Mouse (Mus musculus): Measurements from ENCODE around the gene Dnah3. TPM values are rescaled to one million over a fixed set of nuclear protein-coding genes. Genes with fewer than 3 reads are reported as not detected.

The Dnah3 gene
- polyA plus RNA-seq, 1 experiment from 2014 or later, result not detected

DNA sequence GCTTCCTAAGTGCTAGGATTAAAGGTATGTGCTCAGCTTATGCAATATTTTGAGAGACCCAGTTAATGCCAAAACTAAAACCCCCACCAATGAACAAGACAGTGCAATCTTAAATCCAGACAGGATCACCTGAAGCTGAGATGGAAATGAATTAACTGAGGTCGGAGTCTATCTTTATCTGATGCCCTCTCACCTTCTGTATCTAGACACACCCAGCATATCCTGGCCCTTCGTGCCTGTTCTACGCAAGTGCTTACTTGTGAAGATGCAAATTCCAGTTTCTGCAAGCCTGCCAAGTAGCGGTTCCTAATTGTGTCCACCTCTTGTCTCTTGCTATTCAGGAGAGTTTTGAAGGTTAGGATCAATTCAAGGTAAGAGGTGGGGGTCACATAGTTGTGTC, 129.9 kb downstream of the Dnah3 start:
- no peaks in the 10 kb centered on the region for H3K36me3 ChIP-seq (ENCODE audit: control insufficient read depth, insufficient read depth)
- H3K4me1 ChIP-seq (replicated peaks; ENCODE audit: control insufficient read depth, insufficient read depth, low read length), result no peaks in the 10 kb centered on the region; the same call in 1 of the 2 replicates
- H3K9me3 ChIP-seq (ENCODE audit: control insufficient read depth), result no peaks in the 10 kb centered on the region
- no peak overlapping the region for H3K4me2 ChIP-seq (replicated peaks; ENCODE audit: low read depth)
- 44% methylated on average over 4 of the region's 4 CpGs for WGBS
- H3K27ac ChIP-seq (ENCODE audit: low read depth, low read length), result no peak overlapping the region
- ATAC-seq, result no peak
- H3K4me3 ChIP-seq (ENCODE audit: low read depth, low read length), result no peak overlapping the region
- TF ChIP-seq CTCF (IDR thresholded peaks at IDR 0.05; ENCODE audit: low read depth), result no peak
- no peaks in the 10 kb centered on the region for H3K27me3 ChIP-seq (replicated peaks; ENCODE audit: control insufficient read depth, insufficient read depth, low read length)
- no peak overlapping the region for H3K9ac ChIP-seq (ENCODE audit: low read depth, low read length)

DNA sequence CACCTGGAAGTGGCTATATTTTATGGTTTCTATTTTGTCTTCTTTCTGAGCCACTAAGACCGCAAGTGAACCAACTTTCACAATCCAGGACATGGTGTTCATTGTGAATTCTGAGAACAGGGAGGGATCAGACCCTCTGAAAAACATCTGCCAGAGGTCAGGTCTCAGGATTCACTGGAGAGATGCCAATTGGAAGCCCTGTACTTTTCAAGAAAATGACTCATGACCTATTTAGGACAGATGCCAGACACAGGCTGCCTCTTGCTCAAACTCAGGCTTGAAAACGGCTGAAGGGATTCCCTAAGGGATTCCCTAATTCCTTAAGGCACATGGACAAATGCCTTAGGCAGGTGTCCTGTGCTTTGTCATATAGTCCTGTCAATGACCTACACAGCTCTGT, 134.0 kb downstream of the Dnah3 start:
- ATAC-seq, result no peak
- WGBS, result 55% methylated on average over 2 of the region's 2 CpGs

DNA sequence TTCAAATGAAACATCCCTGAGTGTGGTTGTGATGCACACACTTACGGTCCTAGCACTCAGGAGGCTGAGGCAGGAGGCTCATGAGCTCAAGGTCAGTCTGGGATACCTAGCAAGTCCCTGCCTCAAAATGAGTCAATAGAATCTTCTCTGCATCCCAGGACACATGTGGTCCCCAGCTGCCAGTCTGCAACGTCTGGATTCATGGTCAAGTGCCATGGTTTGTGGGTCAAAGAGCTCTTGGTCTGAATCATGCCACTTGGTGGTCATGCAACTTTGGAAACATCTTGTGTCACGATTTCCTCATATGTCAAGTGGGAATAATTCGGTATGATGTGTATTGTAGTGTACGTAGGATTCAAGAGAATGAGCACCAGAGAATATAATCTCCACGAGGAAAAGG, 134.5 kb downstream of the Dnah3 start:
- no peak for ATAC-seq
- Histone ChIP-seq H3K36me3 (ENCODE audit: control insufficient read depth, insufficient read depth) (no peaks in the 10 kb centered on the region), H3K27me3 (replicated peaks; ENCODE audit: control insufficient read depth, insufficient read depth, low read length) (no peaks in the 10 kb centered on the region), H3K9ac (ENCODE audit: low read depth, low read length) (no peak overlapping the region), H3K27ac (ENCODE audit: low read depth, low read length) (no peak overlapping the region), H3K4me1 (replicated peaks; ENCODE audit: control insufficient read depth, insufficient read depth, low read length) (no peaks in the 10 kb centered on the region; the same call in 1 of the 2 replicates), H3K9me3 (ENCODE audit: control insufficient read depth) (no peaks in the 10 kb centered on the region), H3K4me3 (ENCODE audit: low read depth, low read length) (no peak overlapping the region), H3K4me2 (replicated peaks; ENCODE audit: low read depth) (no peak overlapping the region)
- TF ChIP-seq CTCF (IDR thresholded peaks at IDR 0.05; ENCODE audit: low read depth), result no peak
- 83% methylated on average over 6 of the region's 6 CpGs for WGBS

More for the DNA sequence above, 134.0 kb downstream of the Dnah3 start:
- H3K9ac ChIP-seq (ENCODE audit: low read depth, low read length), result no peak overlapping the region
- no peaks in the 10 kb centered on the region for H3K9me3 ChIP-seq (ENCODE audit: control insufficient read depth)
- no peak overlapping the region for H3K4me2 ChIP-seq (replicated peaks; ENCODE audit: low read depth)
- no peak overlapping the region for H3K4me3 ChIP-seq (ENCODE audit: low read depth, low read length)
- no peaks in the 10 kb centered on the region for H3K36me3 ChIP-seq (ENCODE audit: control insufficient read depth, insufficient read depth)
- TF ChIP-seq CTCF (IDR thresholded peaks at IDR 0.05; ENCODE audit: low read depth), result no peak
- no peak overlapping the region for H3K27ac ChIP-seq (ENCODE audit: low read depth, low read length)
- H3K4me1 ChIP-seq (replicated peaks; ENCODE audit: control insufficient read depth, insufficient read depth, low read length), result no peaks in the 10 kb centered on the region; the same call in 1 of the 2 replicates
- H3K27me3 ChIP-seq (replicated peaks; ENCODE audit: control insufficient read depth, insufficient read depth, low read length), result no peaks in the 10 kb centered on the region

DNA sequence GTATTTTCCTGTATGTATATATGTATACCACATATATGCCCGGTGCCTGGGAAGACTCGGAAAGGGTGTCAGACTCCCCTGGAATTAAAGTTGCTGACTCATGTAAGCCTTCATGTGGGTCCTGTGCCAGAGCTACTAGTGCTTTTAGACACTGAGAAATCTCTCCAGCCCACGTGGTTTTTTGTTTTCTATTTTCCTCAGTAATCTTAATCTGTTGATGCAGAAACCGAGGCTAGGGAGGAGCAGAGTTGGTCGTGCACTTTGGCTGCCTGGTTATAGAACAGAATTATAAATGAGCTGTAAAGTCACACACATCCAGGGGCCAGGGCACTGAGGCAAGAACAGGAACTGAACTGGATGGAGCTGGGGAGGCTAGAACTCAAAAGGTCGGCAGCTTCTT, 135.1 kb downstream of the Dnah3 start:
- no peaks in the 10 kb centered on the region for H3K27me3 ChIP-seq (replicated peaks; ENCODE audit: control insufficient read depth, insufficient read depth, low read length)
- no peaks in the 10 kb centered on the region for H3K9me3 ChIP-seq (ENCODE audit: control insufficient read depth)
- H3K4me1 ChIP-seq (replicated peaks; ENCODE audit: control insufficient read depth, insufficient read depth, low read length), result no peaks in the 10 kb centered on the region
- no peak overlapping the region for H3K9ac ChIP-seq (ENCODE audit: low read depth, low read length)
- H3K4me3 ChIP-seq (ENCODE audit: low read depth, low read length), result no peak overlapping the region
- no peak overlapping the region for H3K4me2 ChIP-seq (replicated peaks; ENCODE audit: low read depth)
- no peak for ATAC-seq
- no peak for TF ChIP-seq CTCF (IDR thresholded peaks at IDR 0.05; ENCODE audit: low read depth)
- H3K27ac ChIP-seq (ENCODE audit: low read depth, low read length), result no peak overlapping the region
- WGBS, result 60% methylated on average over 6 of the region's 6 CpGs
- H3K36me3 ChIP-seq (ENCODE audit: control insufficient read depth, insufficient read depth), result no peaks in the 10 kb centered on the region

DNA sequence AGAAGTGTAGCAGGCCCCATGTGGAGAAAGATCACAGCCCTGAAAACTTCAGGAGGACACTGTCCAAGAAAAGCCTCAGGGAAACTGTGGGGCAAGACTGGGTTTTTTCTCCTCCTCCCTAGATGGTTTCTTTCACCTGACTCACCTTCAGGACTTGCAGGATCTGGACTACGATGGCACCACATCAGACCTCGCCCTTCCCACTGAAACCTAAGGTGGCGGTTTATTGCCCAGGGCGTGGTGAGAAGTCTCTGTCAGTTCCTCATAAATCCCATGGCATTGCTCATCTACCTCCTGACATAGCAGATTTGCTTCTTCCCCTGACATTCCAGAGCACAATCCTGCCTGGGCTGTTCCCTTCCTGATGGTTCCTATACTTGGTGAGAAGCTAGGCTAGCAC, 135.6 kb downstream of the Dnah3 start:
- ATAC-seq, result peak; percentile 66
- Histone ChIP-seq H3K9ac (ENCODE audit: low read depth, low read length) (no peak overlapping the region), H3K9me3 (ENCODE audit: control insufficient read depth) (no peaks in the 10 kb centered on the region), H3K27me3 (replicated peaks; ENCODE audit: control insufficient read depth, insufficient read depth, low read length) (no peaks in the 10 kb centered on the region), H3K4me3 (ENCODE audit: low read depth, low read length) (no peak overlapping the region), H3K27ac (ENCODE audit: low read depth, low read length) (no peak overlapping the region), H3K36me3 (ENCODE audit: control insufficient read depth, insufficient read depth) (no peaks in the 10 kb centered on the region), H3K4me1 (replicated peaks; ENCODE audit: control insufficient read depth, insufficient read depth, low read length) (no peaks in the 10 kb centered on the region), H3K4me2 (replicated peaks; ENCODE audit: low read depth) (no peak overlapping the region)
- TF ChIP-seq CTCF (IDR thresholded peaks at IDR 0.05; ENCODE audit: low read depth), result no peak
- WGBS, result 32% methylated on average over 4 of the region's 4 CpGs

DNA sequence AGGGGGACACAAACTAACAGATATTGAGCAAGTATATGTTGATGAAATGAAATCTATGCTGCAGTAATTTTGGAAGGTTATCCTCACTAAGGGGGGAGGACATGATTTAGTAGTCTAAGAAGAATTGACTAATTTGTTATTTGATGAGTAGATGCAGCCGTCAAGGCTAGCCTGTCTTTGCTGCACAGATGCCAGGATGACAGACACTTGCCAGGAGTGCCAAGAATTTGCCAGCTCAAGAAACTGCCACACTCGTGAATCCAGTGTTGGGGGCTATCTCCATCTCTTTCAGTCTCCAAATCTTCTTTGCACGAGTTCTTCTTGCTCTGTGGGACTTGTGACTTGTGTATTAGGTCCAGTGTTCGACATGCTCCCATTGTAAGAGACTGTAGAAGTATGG, 136.0 kb downstream of the Dnah3 start:
- whole genome bisulfite sequencing, result 58% methylated on average over 4 of the region's 4 CpGs
- no peaks in the 10 kb centered on the region for H3K36me3 ChIP-seq (ENCODE audit: control insufficient read depth, insufficient read depth)
- H3K4me2 ChIP-seq (replicated peaks; ENCODE audit: low read depth), result no peak overlapping the region
- H3K27ac ChIP-seq (ENCODE audit: low read depth, low read length), result no peak overlapping the region
- no peak overlapping the region for H3K9ac ChIP-seq (ENCODE audit: low read depth, low read length)
- H3K4me3 ChIP-seq (ENCODE audit: low read depth, low read length), result no peak overlapping the region
- no peaks in the 10 kb centered on the region for H3K27me3 ChIP-seq (replicated peaks; ENCODE audit: control insufficient read depth, insufficient read depth, low read length)
- ATAC-seq, result no peak
- TF ChIP-seq CTCF (IDR thresholded peaks at IDR 0.05; ENCODE audit: low read depth), result no peak
- H3K4me1 ChIP-seq (replicated peaks; ENCODE audit: control insufficient read depth, insufficient read depth, low read length), result no peaks in the 10 kb centered on the region
- no peaks in the 10 kb centered on the region for H3K9me3 ChIP-seq (ENCODE audit: control insufficient read depth)

- ATAC-seq, result no peak
Observed at GRCm38 (mm10) chr7:119957421-119957820, 137.7 kb downstream of the Dnah3 start.

More at GRCm38 (mm10) chr7:119957421-119957820, 137.7 kb downstream of the Dnah3 start:
- Histone ChIP-seq H3K4me3 (ENCODE audit: low read depth, low read length) (no peak overlapping the region), H3K9me3 (ENCODE audit: control insufficient read depth) (no peaks in the 10 kb centered on the region), H3K36me3 (ENCODE audit: control insufficient read depth, insufficient read depth) (no peaks in the 10 kb centered on the region), H3K4me2 (replicated peaks; ENCODE audit: low read depth) (no peak overlapping the region), H3K27ac (ENCODE audit: low read depth, low read length) (no peak overlapping the region), H3K4me1 (replicated peaks; ENCODE audit: control insufficient read depth, insufficient read depth, low read length) (no peaks in the 10 kb centered on the region), H3K27me3 (replicated peaks; ENCODE audit: control insufficient read depth, insufficient read depth, low read length) (no peaks in the 10 kb centered on the region), H3K9ac (ENCODE audit: low read depth, low read length) (no peak overlapping the region)
- TF ChIP-seq CTCF (IDR thresholded peaks at IDR 0.05; ENCODE audit: low read depth), result no peak

Measured in intestine, postnatal 0 days (tissue).